Mouse (Mus musculus) heart, postnatal 0 days (tissue): ENCODE data around the gene Eng.

Experiments used
- CTCF ChIP-seq: IDR thresholded peaks from 2 replicates; pipeline ENCODE4 v1.5.1; 2016; ENCODE audit warnings: antibody characterized with exemption, control low read depth, low read depth
- EP300 ChIP-seq: IDR thresholded peaks from 2 replicates; pipeline ENCODE4 v1.6.1; 2016; ENCODE audit warnings: antibody characterized with exemption, low read depth

DNA sequence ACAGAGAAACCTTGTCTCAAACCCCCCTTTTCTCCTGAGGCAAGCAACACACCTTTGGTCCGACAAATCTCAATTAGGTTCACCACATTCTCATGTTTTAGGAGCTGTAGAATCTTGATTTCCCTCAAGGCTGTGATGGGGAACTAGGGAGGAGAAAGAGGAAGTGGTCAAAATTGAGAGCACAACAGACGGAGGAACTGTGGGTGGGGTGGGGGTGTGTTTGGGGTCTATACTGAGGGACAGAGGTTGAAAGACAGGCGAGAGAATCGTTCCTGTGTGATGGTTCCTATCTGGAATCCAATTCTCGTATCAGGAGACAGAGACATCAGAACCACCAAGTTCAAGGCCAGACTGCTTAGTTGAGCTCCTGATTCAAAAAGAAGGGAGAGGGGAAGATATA, 64.0 kb downstream of the Eng start:
- TF ChIP-seq CTCF (no peak), EP300 (no peak)
